Mouse (Mus musculus) ovary, adult 18-20 months (tissue): Measurements from ENCODE around the gene Vps33b.
"Not testable (repeated sequence)": the region's sequence is repeated elsewhere in the genome, so short reads cannot be mapped to it uniquely, and the experiment has no call there.

Source experiments
- DNase-seq: peaks from one replicate; pipeline ENCODE4 v3.0.0; 2022; ENCODE audit warnings: low spot score, mixed read lengths

The Vps33b gene

GRCm38 (mm10) chr7:80319846-80320496 is 50.5 kb downstream of the Vps33b start:
- DNase-seq: no peak

GRCm38 (mm10) chr7:80323336-80323735 is 53.9 kb downstream of the Vps33b start:
- no peak for DNase-seq

- DNase-seq: peak; percentile 88
Observed at GRCm38 (mm10) chr7:80324043-80324815, 54.8 kb downstream of the Vps33b start, which contains the start of gene Rccd1. Rccd1 (minus strand) TSS chr7:80324454.

- DNase-seq: not testable (repeated sequence)
Observed at GRCm38 (mm10) chr7:80324816-80325119, 55.3 kb downstream of the Vps33b start.

GRCm38 (mm10) chr7:80325292-80325868 is 55.9 kb downstream of the Vps33b start:
- DNase-seq: no peak

- no peak for DNase-seq
Observed at GRCm38 (mm10) chr7:80326076-80326475, 56.6 kb downstream of the Vps33b start.

- DNase-seq: no peak
Observed at GRCm38 (mm10) chr7:80330278-80330677, 60.8 kb downstream of the Vps33b start.

- no peak for DNase-seq
Observed at GRCm38 (mm10) chr7:80331433-80331832, 62.0 kb downstream of the Vps33b start.

- no peak for DNase-seq
Observed at GRCm38 (mm10) chr7:80334848-80335247, 65.4 kb downstream of the Vps33b start.

GRCm38 (mm10) chr7:80336932-80337331 is 67.5 kb downstream of the Vps33b start:
- no peak for DNase-seq

GRCm38 (mm10) chr7:80339371-80339770 is 69.9 kb downstream of the Vps33b start:
- DNase-seq: no peak

GRCm38 (mm10) chr7:80339793-80340628 is 70.6 kb downstream of the Vps33b start:
- DNase-seq: peak; percentile 97

GRCm38 (mm10) chr7:80340793-80341192 is 71.3 kb downstream of the Vps33b start, which contains the start of gene Unc45a:
Unc45a (minus strand) TSS chr7:80341005.
- DNase-seq: peak; percentile 55
